Mouse (Mus musculus) lung, adult 2 months (tissue): ENCODE results near the gene Gbp5.
"Not testable (repeated sequence)": the region's sequence is repeated elsewhere in the genome, so short reads cannot be mapped to it uniquely, and the experiment has no call there.

ENCODE experiments used
- CTCF ChIP-seq: fragments of 200-500 bp; IDR thresholded peaks from 2 replicates; pipeline ENCODE4 v1.5.1; 2011; ENCODE audit warnings: mild to moderate bottlenecking, low read length, control low read depth; ENCODE audit not compliant: insufficient read depth
- POLR2A ChIP-seq: fragments of 200-500 bp; IDR thresholded peaks from 2 replicates; pipeline ENCODE4 v1.6.1; 2011; ENCODE audit warnings: low read depth, mild to moderate bottlenecking, control low read depth, low read length, borderline replicate concordance; ENCODE audit errors: extremely low read depth

GRCm38 (mm10) chr3:142542776-142543175 lies 49.0 kb downstream of the Gbp5 start:
- TF ChIP-seq POLR2A, CTCF: not testable (repeated sequence)
